Mouse (Mus musculus): ENCODE data around the gene Tarbp2.

- TF ChIP-seq MAZ (IDR thresholded peaks at IDR 0.05; ENCODE audit: low read depth, low read length) (no peak), MEF2A (IDR thresholded peaks at IDR 0.05; ENCODE audit: borderline replicate concordance, low read depth, low read length) (no peak), BHLHE40 (IDR thresholded peaks at IDR 0.05; ENCODE audit: low read depth, low read length) (no peak), EP300 (IDR thresholded peaks at IDR 0.05; ENCODE audit: low read length) (no peak), ZC3H11A (IDR thresholded peaks at IDR 0.05; ENCODE audit: low read depth, low read length) (no peak), SMC3 (IDR thresholded peaks at IDR 0.05; ENCODE audit: low read depth, low read length) (no peak), POLR2A (IDR thresholded peaks at IDR 0.05; ENCODE audit: low read depth, low read length) (no peak), CHD1 (IDR thresholded peaks at IDR 0.05; ENCODE audit: low read depth, low read length) (no peak)
Measured at GRCm38 (mm10) chr15:102512471-102512870, 5.5 kb upstream of the Tarbp2 start.

Measured in CH12.LX (cell line).